Mouse (Mus musculus) 3134 (cell line): ENCODE results near the gene Cdc42ep1.
A peak's percentile ranks its signal among the peaks of the same experiment; 100 is the strongest.

Experiments used
- DNase-seq: peaks from one replicate; pipeline ENCODE4 v3.0.0-alpha.2; 2011; ENCODE audit warnings: low spot score; ENCODE audit not compliant: insufficient read length; ENCODE audit errors: extremely low read depth

Gene Cdc42ep1

DNA sequence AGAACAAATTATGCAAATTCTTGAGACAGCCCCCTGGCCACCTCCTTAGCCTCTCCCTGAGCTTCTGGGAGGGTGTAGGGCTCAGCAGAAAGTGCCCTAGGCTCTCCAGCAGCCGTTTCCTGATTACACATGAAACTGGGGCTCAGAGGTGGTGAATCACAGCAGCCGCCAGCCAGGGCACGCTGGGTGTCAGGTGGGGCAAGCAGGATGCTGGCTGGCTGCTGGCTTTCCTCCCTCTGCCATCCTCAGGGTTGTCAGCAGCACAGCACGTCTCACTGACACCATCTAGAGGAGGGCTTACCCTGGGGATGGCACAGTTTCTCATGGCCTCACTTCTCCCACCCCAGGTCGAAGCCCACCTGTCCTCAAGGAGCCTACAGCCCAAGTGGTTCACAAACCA is 14.1 kb upstream of the Cdc42ep1 start:
- peak; percentile 81 for DNase-seq

DNA sequence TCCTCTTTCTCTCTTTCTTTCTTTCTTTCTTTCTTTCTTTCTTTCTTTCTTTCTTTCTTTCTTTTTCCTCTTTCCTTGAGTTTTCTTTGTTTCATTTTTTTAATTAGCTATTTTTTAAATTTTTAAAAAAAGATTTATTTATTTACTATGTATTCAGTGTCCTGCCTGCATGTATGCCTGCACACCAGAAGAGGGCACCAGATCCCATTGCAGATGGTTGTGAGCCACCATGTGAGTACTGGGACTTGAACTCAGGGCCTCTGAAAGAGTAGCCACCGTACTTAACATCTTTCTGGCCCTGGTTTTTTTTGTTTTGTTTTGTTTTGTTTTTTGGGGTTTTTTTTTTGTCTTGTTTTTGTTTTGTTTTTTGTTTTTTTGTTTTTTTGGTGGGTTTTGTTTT is 12.8 kb upstream of the Cdc42ep1 start:
- no peak for DNase-seq

DNA sequence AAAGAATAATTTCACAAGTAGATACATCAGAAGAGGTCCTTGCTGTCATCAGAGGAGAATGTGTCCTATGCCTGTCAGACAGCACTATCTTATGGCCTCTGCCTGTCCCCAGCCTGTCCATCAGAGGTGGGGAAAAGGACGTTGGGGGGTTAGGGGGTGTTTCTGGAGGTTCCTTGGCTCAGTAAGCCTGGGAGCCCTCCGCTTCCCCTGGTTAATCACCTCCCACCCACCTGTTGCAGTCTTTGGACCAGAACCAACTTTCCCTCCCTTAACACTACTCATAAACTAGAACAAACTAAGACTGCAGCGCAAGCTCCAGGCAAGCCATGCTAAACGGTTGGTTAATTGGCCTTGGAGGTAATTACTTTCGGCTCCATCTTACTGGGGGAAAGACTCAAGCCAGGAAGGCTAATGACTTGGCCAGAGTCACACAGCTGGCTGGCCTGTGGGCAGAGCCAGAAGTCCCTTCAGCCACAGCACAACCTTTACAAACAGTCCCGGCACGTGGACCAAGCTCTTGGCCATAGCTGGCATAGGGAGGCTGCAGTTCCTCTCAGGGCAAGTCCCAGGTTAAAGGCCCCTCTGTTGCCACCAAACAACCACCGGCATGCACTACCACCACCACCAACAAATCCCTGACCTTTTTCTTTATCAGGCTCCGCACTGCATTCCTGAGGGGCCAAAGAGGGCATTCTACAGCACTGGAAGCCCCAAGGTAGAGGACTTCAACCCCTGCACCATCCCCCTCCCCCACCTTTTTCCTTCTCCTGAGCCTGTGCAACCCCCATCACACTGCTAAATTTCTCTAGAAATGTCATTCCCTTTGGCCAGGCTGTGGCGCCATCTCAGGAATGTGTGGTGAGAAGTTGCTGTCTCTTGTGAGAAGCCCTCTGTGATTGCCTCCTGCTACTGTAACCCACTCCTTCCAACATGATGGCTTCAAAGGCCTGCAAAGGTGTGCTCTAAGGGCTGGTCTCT is 11.4 kb upstream of the Cdc42ep1 start:
- DNase-seq: no peak

DNA sequence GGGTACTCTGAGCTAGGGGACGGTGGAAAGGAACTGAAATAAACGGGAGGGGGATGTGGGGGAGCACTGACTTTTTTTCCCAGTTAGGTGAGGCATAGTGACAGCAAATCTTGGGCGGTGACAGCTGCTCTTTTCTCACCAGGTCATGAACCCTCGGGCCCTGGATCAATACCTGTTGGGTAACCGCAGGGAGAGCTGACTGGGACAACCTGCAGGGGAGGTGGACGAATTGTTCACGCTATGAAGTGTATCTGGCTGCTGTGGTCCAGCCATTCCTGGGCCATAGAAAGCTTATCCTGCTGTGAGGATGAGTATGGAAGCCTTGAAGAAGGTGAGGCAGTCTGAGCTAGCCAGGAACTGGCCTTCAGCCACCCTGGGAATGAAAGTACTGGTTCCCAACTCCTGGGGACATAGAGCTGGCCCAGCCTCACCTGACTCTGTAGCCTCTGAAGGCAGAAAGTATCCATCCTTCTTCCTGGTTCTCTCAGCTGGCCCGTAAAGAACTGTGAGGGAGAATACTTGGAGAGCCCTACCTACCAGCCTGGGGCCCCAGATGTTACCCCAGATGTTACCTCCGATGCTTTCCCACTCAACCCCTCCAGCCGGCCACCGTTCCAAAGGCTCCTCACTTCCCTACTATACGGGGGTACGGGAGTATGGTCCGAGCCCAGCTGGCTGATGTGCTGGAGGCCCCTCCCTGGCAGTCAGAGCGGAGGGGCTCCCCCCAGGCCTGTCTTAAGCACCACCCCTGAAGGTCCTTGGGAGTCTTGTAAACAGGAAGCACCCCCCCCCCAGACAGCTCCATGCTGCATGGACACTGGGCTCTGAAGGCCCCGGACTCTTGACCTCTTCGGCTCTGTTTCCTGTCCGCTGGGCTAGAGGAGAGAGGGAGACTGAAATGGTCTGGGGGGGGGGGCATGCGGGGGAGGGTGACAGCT is 10.4 kb upstream of the Cdc42ep1 start:
- DNase-seq: no peak

DNA sequence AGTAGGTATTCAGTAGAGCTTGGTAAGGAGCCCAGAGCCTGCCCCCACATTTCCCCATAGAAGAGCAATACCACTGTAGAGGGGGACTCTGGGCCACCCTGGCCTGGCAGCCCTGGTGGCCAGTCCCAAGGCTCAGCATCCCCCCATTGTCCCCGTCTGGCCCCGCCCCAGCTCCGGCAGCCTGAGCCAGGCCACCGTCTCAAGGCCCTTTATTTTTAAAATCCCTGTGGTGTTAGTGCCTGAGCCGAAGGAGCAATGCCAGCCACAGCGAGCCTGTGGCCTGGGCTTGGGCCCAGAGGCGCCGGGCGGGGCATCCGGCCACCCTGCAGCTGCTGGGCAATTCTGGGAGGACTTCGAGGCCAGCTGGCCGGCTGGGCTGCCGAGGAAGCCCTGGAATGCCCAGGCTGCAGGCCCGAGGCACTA is 9.7 kb upstream of the Cdc42ep1 start:
- peak; percentile 99 for DNase-seq

DNA sequence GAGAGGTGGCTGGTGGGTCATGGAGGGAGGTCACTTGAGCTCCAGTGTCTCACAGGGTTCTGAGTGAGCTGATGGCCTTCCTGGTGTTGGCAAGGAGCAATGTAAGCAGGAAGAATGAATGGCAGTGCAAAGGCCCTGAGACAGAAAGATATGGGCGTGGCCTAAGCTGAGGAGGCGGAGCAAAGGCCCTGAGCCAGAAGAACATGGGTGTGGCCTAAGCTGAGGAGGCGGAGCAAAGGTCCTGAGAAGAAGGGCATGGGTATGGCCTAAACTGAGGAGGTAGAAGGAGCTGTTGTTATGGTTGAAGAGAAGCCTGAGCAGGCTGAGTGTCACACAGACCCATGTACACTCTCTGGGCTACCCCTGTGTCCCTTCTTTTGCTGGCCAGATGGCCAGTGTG is 8.8 kb upstream of the Cdc42ep1 start:
- peak; percentile 70 for DNase-seq

DNA sequence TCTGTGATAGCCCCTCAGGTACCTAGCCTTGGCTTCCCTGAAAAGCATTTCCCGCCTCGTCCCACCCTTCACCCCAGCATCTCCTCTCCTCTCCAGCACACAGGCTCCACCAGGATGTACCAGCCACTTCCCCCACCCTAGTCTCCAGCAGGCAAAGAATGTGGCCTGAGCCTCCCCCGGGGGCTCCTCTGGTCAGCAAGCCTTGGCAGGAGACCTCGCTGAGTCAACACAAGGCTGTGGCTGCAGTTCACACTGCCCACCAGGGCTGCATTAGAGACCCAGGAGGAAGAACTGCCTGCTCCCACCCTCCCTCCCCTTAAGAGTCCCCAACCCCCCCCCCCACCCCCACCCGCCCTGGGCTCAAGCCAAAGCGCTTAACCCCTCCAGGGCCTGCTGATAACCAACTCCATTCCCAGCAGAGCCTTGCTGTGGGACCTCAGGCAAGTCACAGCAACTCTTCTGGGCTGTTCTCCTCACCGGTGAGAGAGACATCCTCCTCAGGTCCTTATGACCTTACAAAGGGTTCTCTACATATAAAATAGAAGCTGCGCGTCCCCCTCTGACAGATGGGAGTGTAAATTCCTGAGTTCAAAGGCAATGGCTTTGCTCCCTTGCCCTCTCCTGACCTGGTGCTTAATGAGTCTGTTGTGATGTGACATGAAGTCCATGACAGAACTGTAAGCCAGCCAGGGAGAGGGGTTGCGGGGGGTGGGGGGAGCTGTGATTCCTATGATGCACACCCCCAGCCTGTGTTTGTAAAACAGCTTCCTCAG is 8.0 kb upstream of the Cdc42ep1 start:
- peak; percentile 87 for DNase-seq

DNA sequence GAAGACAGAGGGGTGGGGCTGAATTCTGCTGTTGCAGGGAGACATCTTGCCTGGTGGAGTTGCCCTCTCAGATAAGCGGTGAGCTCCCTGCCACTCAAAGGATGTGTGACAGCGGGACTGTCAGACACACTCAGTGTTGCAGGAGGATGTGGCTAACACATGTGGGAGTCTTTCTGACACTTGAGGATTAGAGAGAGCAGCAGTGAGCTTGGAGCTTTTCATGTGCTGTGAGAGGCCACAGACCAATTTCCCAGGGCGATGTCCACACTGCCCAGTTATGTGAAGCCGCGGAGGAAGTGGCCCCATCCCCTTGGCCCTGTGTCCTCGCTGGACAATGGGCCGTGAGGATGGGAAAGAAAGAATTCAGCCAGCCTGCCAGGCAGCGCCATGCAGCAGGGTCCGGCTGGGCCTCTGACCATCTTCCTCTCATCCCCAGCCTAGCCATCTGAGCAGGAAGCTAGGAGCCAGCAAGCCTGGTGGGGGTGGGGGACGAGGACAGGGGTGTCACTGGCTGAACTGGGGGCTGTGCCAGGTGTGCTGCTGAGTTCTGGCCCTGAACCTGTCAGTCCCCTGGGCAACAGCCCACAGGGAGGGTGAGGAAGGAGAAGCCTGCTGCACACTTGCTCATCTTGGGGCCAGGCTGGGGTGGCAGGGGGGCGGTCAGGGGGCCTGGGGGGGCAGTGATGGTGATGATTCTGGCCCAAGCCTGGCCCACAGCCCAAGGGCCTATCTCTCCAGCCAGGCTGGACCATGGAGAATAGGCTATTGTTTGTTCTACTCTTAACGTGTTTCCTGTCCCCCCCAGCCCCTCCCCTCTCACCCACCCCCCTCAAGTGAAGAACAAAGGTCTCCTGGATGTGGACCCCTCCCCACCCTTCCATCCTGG is 7.0 kb upstream of the Cdc42ep1 start:
- DNase-seq: peak; percentile 79

DNA sequence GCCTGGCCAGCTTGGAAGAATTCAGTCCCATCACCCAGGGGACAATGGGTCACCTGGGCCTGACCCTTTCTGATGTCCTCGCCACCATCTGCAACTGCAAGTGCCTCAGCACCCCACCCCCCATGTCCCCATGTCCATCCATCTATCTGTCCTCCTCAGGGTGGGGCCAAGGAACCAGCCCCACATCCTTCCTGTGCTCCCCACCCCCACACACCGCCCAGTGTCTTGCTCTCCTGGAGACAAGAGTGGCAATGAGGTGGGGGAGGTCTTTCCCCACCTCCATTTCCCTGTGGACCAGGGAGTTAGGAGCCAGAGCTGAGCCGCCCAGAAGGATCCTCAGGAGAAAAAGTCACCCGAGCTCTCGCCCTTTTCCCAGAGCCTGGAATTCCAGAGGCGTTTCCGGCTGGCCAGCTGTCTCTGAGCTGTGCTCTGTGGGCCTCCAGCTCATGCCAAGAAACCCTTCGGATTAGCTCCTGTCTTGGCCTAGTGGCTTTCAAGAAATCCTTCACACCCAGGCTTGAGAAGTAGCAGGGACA is 6.3 kb upstream of the Cdc42ep1 start:
- peak; percentile 85 for DNase-seq

DNA sequence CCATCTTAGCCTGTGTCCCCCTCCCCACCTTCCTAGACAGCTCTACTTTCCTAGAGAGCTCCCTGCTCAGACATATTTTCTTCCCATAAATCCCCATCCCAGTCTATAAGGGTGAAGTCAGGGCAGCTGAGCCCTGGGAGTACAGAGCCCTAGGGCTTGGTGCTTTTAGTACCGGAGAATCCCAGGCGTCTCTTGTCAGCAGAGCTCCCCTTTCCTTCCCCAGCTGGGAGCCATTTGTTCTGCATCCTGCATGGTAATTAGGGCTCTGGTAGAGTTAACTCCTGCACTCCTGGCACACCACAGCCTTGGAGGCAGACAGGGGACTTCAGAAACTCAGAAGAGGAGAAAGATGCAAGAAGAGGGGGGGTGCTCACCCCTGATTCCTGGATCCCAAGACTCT is 2.7 kb upstream of the Cdc42ep1 start:
- DNase-seq: no peak

DNA sequence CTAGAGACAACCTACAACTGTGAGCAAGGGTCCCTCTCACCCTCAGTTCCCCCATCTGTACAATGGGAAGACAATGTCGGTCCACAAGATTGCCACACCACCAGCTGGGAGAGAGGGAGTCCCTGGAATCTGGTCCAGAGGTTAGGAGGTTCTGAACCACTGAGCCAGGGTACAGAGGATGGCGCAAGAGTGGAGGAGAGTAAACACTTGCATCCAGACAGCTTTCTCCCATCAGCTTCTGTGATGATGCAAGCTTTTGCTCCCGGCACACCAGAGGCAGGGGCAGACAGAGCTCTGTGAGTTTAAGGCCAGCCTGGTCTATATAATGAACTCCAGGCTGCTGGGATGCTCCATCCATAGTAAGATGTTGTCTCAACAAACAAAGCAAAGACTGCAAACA is 2.2 kb upstream of the Cdc42ep1 start:
- no peak for DNase-seq

DNA sequence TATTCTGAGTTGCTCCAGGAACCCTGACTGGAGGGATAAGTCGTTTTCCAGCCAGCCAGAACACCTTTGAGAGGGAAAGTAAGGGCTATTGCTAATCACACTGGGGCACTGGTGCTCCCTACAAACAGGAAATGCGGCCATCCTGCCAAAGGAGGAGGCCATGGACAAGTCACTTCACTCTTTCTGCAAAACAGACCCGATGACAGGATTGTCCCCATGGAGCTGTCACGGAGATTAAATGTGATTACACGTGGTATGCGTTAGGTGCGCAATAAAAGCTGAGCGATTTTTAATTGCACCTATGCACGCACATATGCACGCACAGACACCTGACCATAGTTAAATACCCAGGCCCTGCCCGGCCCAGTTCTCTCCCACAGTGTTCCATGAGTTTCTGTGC is 1.7 kb upstream of the Cdc42ep1 start:
- DNase-seq: no peak

DNA sequence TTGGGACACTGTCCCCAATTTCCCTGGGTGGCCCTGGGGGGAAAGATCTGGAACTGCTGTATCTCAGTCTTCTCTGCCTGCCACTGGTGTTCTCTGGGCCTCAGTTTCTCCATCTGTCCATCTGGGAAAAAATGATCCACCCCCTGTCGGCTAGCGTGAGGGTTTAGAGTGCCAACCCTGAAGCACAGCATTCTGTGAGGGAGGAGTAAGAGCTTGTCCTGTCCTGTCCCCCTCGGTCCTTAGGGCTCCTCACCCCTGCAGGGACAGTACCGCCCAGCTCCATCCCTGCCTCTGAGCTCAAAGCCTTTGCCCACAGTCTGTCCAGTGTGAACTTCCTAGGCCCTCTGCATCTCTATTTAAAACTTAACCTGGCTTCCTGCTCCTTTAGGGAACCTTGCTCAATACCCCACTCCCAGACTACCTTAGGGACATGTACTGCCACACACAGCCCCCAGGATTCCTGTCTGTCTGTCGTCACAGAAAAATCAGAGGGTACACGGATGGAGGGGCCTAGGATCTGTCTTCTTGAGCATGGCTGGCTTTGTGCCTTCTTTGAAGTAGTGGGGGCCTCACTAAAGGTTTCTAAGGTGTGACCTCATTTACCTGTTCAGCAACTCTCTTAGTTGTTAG is 1.1 kb upstream of the Cdc42ep1 start:
- no peak for DNase-seq

DNA sequence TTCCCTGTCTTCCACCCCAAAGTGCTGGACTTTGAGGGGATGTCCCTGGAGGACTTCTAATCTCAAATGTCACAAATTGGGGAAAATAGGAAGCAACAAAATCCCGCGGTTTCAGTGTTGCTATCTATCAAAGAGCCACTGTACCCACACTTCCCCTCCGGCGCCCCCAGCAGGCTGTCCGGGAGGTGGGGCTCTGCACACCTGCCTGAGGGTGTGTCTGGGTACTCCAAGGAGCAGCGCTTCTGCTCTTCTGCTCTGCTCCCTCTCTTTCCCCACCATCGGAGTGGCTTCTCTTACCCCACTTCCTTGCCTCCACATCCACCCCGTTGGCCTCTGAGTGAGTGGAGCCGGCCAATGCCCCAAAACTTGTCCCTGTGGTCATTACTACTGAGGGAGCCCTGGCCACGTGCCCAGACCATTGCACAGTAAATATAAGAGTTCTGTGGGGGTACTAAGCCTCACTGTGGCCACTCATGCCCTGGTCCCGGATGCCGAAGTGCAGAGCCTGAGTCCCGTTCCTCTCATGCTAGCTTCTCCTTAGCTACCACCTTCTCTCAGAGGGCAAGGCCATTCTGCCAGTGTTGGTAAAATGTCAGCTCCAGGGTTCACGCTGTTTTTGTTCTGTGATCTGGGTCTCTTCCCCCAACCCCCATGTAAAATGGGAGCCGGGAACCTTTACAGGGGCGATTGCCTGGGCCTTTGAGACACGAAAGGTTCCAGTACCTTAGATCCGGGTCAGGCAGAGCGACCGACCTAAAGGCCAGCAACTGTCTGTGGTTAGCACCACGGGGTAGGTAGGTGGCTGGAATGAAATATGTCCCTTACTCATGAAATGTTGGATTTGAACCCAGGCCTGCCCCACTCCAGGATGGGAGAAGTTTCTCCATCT is 1.4 kb downstream of the Cdc42ep1 start:
- DNase-seq: peak; percentile 63

DNA sequence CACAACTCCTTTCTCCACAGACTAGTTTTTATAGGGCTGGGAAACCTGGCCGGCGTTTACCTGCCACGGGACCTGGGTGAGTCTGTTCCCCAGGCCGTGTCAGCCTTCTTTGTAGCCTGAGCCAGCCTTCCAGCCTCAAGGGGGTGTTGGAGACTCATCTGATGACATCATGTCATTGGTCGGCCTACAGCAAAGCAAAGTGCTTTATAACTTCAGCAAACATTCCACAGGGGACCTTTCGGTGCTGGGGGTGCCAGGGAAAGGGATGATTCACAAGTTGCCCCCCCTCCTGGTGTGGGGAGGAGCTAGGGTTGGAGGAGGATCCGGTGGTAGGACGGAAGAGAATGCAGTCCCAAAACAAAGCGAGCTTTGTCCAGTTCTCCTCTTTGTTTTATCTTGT is 2.4 kb downstream of the Cdc42ep1 start:
- peak; percentile 88 for DNase-seq

DNA sequence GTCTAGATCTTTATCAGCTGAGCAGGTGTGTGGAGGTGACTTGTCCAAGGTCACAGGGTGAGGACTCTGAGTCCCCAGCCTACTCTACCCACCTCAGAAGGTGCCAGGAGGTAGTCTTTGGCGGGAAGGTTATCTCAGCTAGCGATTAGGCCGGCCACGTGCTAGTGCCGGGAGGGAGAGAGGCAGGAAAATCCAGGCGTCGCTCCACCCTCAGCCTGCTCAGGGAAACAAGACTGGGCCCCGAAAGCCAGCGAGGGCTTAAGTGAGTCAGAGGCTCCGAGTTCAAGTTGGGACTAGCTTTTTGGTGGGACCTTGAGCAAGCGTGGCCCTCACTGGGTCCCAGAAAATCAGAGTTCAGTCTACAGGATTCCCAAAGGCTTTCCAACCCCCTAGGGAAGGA is 2.9 kb downstream of the Cdc42ep1 start:
- peak; percentile 58 for DNase-seq

DNA sequence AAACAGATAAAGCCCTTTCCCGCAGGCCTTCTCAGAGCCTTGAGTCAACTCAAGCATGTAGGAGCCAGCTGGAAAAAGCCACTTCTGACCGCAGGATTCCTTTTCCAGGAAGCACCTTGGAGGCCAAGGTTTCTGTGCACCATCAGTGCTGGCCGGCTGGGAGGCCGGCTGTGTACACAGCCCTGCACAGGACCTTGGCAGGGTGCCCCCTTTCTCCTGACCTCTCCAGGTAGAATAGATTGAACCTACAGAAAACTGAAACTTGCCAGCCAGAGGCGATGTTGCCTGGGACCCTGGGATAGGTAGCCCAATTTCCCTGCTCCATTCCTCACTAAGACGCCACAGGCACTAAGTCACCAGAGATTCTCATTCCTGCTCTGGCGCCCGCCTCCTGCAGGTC is 3.4 kb downstream of the Cdc42ep1 start:
- DNase-seq: peak; percentile 65

DNA sequence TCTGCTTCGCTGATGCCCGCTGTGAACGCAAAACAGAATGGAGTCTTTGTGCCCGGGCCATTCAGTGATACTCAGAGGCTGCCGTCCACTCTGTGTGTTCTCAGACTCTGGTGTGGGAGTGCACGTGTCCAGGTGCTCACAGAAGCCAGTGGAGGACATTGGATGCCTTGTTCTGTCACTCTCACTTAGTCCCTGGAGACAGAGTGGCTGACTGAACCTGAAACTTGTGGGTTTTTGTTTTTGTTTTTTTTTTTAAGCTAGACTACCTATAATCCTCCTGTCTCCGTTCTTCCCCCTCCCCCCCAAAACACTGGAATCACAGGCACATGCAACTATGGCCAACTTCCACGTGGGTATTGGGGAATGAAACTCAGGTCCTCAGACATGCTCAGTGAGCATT is 3.9 kb downstream of the Cdc42ep1 start:
- DNase-seq: no peak
